Comparison of ENCODE assay signal across 8 mouse cellular contexts in the genomic region with DNA sequence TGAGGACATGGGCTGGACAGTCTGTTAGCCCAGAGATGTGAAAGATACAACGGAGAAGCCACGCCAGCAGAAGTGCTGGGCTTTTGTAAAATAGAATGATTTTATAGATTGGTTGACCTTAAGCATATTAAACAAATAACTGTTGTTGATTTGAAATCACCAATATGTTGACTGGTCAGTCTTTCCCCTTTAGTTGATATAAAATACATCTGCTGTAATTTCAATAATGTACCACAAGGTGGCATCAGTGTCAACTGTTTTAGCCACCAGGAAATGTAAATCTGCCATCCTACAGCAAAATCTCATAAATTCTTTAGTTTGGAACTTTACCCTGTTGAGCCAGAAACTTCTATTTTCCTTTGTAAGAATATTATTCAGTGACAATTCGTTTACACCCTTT. TPM values are rescaled to one million over a fixed set of nuclear protein-coding genes. Genes with fewer than 3 reads are reported as not detected.
A peak's percentile ranks its signal among the peaks of the same experiment; 100 is the strongest.
DNase-seq lines count a peak whose midpoint lies in the region; ATAC-seq lines count a peak whose summit lies in the region.

No protein-coding gene starts in this region.

- peak; percentile 15 for DNase-seq in gastrocnemius, adult 18-20 months (ENCODE audit: low spot score)
- DNase-seq in gastrocnemius, postnatal 4 days (ENCODE audit: low spot score in 2 of 2), result no peak
- DNase-seq in lung, postnatal 25 days (ENCODE audit: low spot score), result peak; percentile 38
- no peak for DNase-seq in lung, postnatal 14 days
- DNase-seq in spleen, postnatal 10 days (ENCODE audit: low spot score in 2 of 2), result no peak

- ATAC-seq in common myeloid progenitor, adult 5-6 weeks (replicated peaks; ENCODE audit: low read depth, poor library complexity, severe bottlenecking), result 0 out of 2 replicates have a peak, but pooled peaks have one; percentile 37
- ATAC-seq in neutrophil, adult 5-6 weeks (ENCODE audit: extremely low read depth, insufficient number of reproducible peaks, low FRiP score, poor library complexity, severe bottlenecking), result peak; percentile 60; the same call in 1 of the 2 replicates
- ATAC-seq in megakaryocyte-erythroid progenitor cell, adult 5-6 weeks (replicated peaks; ENCODE audit: low FRiP score, low TSS enrichment, poor library complexity, severe bottlenecking), result no peak

RNA-seq across cellular contexts. Expression of gene Mtap, which starts 9.4 kb away (rescaled TPM):
- total RNA-seq in gastrocnemius, adult 18-20 months (2021), result 10 to 100 TPM; 14.4 to 16.7 TPM
- 10 to 100 TPM; 18.7 to 19.7 TPM for total RNA-seq in gastrocnemius, postnatal 4 days (2021)
- 43.8 and 52.2 TPM in 2 replicates for total RNA-seq in common myeloid progenitor, adult 5-6 weeks (2017)
- total RNA-seq in neutrophil, adult 5-6 weeks (2017), result 17.1 and 19.4 TPM in 2 replicates
- total RNA-seq in megakaryocyte-erythroid progenitor cell, adult 5-6 weeks (2014; fragmentation: Nextera tagmentation), result 30.9 and 31.5 TPM in 2 replicates
- 50.6 and 58.4 TPM in 2 replicates for total RNA-seq in megakaryocyte-erythroid progenitor cell, adult 5-6 weeks (2017)

Comparison
In these comparisons a context has a peak if more than half of its experiments do, and no peak if none do; other contexts are left out.
1. DNase-seq: peak in gastrocnemius, adult 18-20 months (single experiment) and lung, postnatal 25 days (single experiment); none in gastrocnemius, postnatal 4 days (0 of 2), lung, postnatal 14 days (single experiment) and spleen, postnatal 10 days (0 of 2).